Comparison of ENCODE assay signal across 9 mouse cellular contexts in genomic region chr8:70129309-70129952, GRCm38 (mm10). TPM values are rescaled to one million over a fixed set of nuclear protein-coding genes. Genes with fewer than 3 reads are reported as not detected.
DNase-seq lines count a peak whose midpoint lies in the region; ATAC-seq lines count a peak whose summit lies in the region.
"Had no signal": no experiment of that assay in that cellular context is flagged by ENCODE, and none has a peak within 500 bp of the region (broad histone marks: within the 10 kb centered on the region; RNA-seq: fewer than 3 reads in every experiment).

No protein-coding gene starts in this region.

- 0 out of 2 replicates have a peak overlapping the region, but pooled peaks have one; percentile 4 for H3K27ac ChIP-seq in midbrain, embryonic 14.5 days (replicated peaks; ENCODE audit: low read depth, low read length)
- no peak overlapping the region for H3K27ac ChIP-seq in midbrain, embryonic 10.5 days (replicated peaks)
- peak overlapping the region; percentile 47; the same call in 1 of the 2 replicates for H3K27ac ChIP-seq in midbrain, embryonic 16.5 days (ENCODE audit: low read length)
- H3K27ac ChIP-seq: lung, embryonic 15.5 days had no signal

- H3K4me1 ChIP-seq in midbrain, embryonic 14.5 days (ENCODE audit: control insufficient read depth, insufficient read depth, low read length): peaks cover 5% of the 10 kb centered on the region; the same call in 1 of the 2 replicates
- H3K4me1 ChIP-seq in midbrain, embryonic 10.5 days: peaks cover 17% of the 10 kb centered on the region
- H3K4me1 ChIP-seq in midbrain, embryonic 16.5 days (ENCODE audit: control insufficient read depth, insufficient read depth, low read length): peaks cover 10% of the 10 kb centered on the region

- H3K27me3 ChIP-seq in midbrain, embryonic 14.5 days (ENCODE audit: control insufficient read depth, insufficient read depth, low read length): no peaks in the 10 kb centered on the region
- H3K27me3 ChIP-seq in midbrain, embryonic 10.5 days (ENCODE audit: low read depth, poor library complexity, severe bottlenecking): no peaks in the 10 kb centered on the region
- no peaks in the 10 kb centered on the region for H3K27me3 ChIP-seq in midbrain, embryonic 16.5 days (ENCODE audit: control insufficient read depth, insufficient read depth, low read depth, low read length)
- H3K27me3 ChIP-seq: lung, embryonic 15.5 days had no signal

- H3K4me3 ChIP-seq in midbrain, embryonic 14.5 days (replicated peaks; ENCODE audit: low read depth, low read length): no peak overlapping the region
- no peak overlapping the region for H3K4me3 ChIP-seq in midbrain, embryonic 10.5 days
- no peak overlapping the region for H3K4me3 ChIP-seq in midbrain, embryonic 16.5 days (ENCODE audit: low read depth, low read length)
- H3K4me3 ChIP-seq: lung, embryonic 15.5 days had no signal

- intact Hi-C loops in gastrocnemius, postnatal 14 days (cut with DNase I; ENCODE audit: low total_unique reads): no loop called here

- DNase-seq in midbrain, embryonic 14.5 days: peak; percentile 58
- DNase-seq in midbrain, embryonic 10.5 days (ENCODE audit: low spot score): no peak
- peak; percentile 47 for DNase-seq in cerebellum, adult 18-20 months
- DNase-seq in gastrocnemius, postnatal 14 days: peak; percentile 51
- peak; percentile 84 for DNase-seq in layer of hippocampus, adult 11-12 months (ENCODE audit: low spot score)
- no peak for DNase-seq in natural killer cell, adult 2 months (ENCODE audit: low spot score in 2 of 2)
- DNase-seq in thymus, postnatal 0 days (ENCODE audit: low spot score): no peak

- peaks cover 21% of the 10 kb centered on the region for H3K36me3 ChIP-seq in midbrain, embryonic 14.5 days (ENCODE audit: control insufficient read depth, insufficient read depth, low read length)
- H3K36me3 ChIP-seq in midbrain, embryonic 10.5 days: peaks cover 23% of the 10 kb centered on the region
- peaks cover 3% of the 10 kb centered on the region for H3K36me3 ChIP-seq in midbrain, embryonic 16.5 days (ENCODE audit: control insufficient read depth, insufficient read depth, low read length)

- no peak overlapping the region for H3K9ac ChIP-seq in midbrain, embryonic 14.5 days (replicated peaks; ENCODE audit: low read length)
- no peak overlapping the region for H3K9ac ChIP-seq in midbrain, embryonic 16.5 days (ENCODE audit: low read depth, low read length)
- H3K9ac ChIP-seq: lung, embryonic 15.5 days had no signal

- H3K9me3 ChIP-seq in midbrain, embryonic 14.5 days (ENCODE audit: control insufficient read depth, low read length): no peaks in the 10 kb centered on the region
- no peaks in the 10 kb centered on the region for H3K9me3 ChIP-seq in midbrain, embryonic 10.5 days (replicated peaks)
- H3K9me3 ChIP-seq in midbrain, embryonic 16.5 days (replicated peaks; ENCODE audit: control insufficient read depth, low read length, poor library complexity, severe bottlenecking): no peaks in the 10 kb centered on the region
- H3K9me3 ChIP-seq: lung, embryonic 15.5 days had no signal

- H3K4me2 ChIP-seq in midbrain, embryonic 14.5 days (ENCODE audit: low read length): no peak overlapping the region
- no peak overlapping the region for H3K4me2 ChIP-seq in midbrain, embryonic 16.5 days (ENCODE audit: low read length)
- H3K4me2 ChIP-seq: lung, embryonic 15.5 days had no signal

- peak; percentile 31 for ATAC-seq in midbrain, embryonic 14.5 days (ENCODE audit: low FRiP score, low TSS enrichment)
- peak; percentile 70 for ATAC-seq in midbrain, embryonic 16.5 days

- 61% methylated on average over 9 of the region's 9 CpGs for WGBS in midbrain, embryonic 14.5 days
- 77% methylated on average over 9 of the region's 9 CpGs for WGBS in midbrain, embryonic 10.5 days
- WGBS in midbrain, embryonic 16.5 days: 59% methylated on average over 9 of the region's 9 CpGs

RNA-seq across cellular contexts. Expression of gene Nr2c2ap, which starts 1.7 kb away (rescaled TPM):
- polyA plus RNA-seq in midbrain, embryonic 14.5 days (2014; fragmentation: Nextera tagmentation; extraction: Ambion mirVana): 25.8 and 43.4 TPM in 2 replicates
- polyA plus RNA-seq in midbrain, embryonic 10.5 days (2016; fragmentation: Nextera tagmentation; extraction: Ambion mirVana): 28.4 and 30.7 TPM in 2 replicates
- total RNA-seq in gastrocnemius, postnatal 14 days (2021): 1 to 10 TPM; 2.2 to 4.4 TPM
- 35.0 and 38.2 TPM in 2 replicates for polyA plus RNA-seq in midbrain, embryonic 16.5 days (2015; fragmentation: Nextera tagmentation; extraction: Ambion mirVana)
- polyA plus RNA-seq in thymus, postnatal 0 days (2015; fragmentation: Nextera tagmentation; extraction: Ambion mirVana): 51.9 and 60.6 TPM in 2 replicates

RNA-seq across cellular contexts. Expression of gene Ncan, which starts 8.8 kb away (rescaled TPM):
- polyA plus RNA-seq in midbrain, embryonic 14.5 days (2014; fragmentation: Nextera tagmentation; extraction: Ambion mirVana): 135 and 147 TPM in 2 replicates
- 14.4 and 44.7 TPM in 2 replicates for polyA plus RNA-seq in midbrain, embryonic 10.5 days (2016; fragmentation: Nextera tagmentation; extraction: Ambion mirVana)
- under 1 TPM; 0.02 to 0.04 TPM for total RNA-seq in gastrocnemius, postnatal 14 days (2021)
- 169 and 189 TPM in 2 replicates for polyA plus RNA-seq in midbrain, embryonic 16.5 days (2015; fragmentation: Nextera tagmentation; extraction: Ambion mirVana)
- 0.03 and 0.05 TPM in 2 replicates for polyA plus RNA-seq in thymus, postnatal 0 days (2015; fragmentation: Nextera tagmentation; extraction: Ambion mirVana)

RNA-seq across cellular contexts. Expression of gene Rfxank, which starts 9.5 kb away (rescaled TPM):
- 6.7 and 7.5 TPM in 2 replicates for polyA plus RNA-seq in midbrain, embryonic 14.5 days (2014; fragmentation: Nextera tagmentation; extraction: Ambion mirVana)
- polyA plus RNA-seq in midbrain, embryonic 10.5 days (2016; fragmentation: Nextera tagmentation; extraction: Ambion mirVana): 16.1 and 18.1 TPM in 2 replicates
- 1 to 10 TPM; 8.1 to 8.8 TPM for total RNA-seq in gastrocnemius, postnatal 14 days (2021)
- 10.7 and 11.8 TPM in 2 replicates for polyA plus RNA-seq in midbrain, embryonic 16.5 days (2015; fragmentation: Nextera tagmentation; extraction: Ambion mirVana)
- polyA plus RNA-seq in thymus, postnatal 0 days (2015; fragmentation: Nextera tagmentation; extraction: Ambion mirVana): 21.7 and 24.1 TPM in 2 replicates

RNA-seq across cellular contexts. Expression of gene Borcs8, which starts 9.9 kb away (rescaled TPM):
- 64.2 and 71.2 TPM in 2 replicates for polyA plus RNA-seq in midbrain, embryonic 14.5 days (2014; fragmentation: Nextera tagmentation; extraction: Ambion mirVana)
- polyA plus RNA-seq in midbrain, embryonic 10.5 days (2016; fragmentation: Nextera tagmentation; extraction: Ambion mirVana): 38.2 and 41.3 TPM in 2 replicates
- 10 to 100 TPM; 14.4 to 18.4 TPM for total RNA-seq in gastrocnemius, postnatal 14 days (2021)
- 48.7 and 55.5 TPM in 2 replicates for polyA plus RNA-seq in midbrain, embryonic 16.5 days (2015; fragmentation: Nextera tagmentation; extraction: Ambion mirVana)
- 67.0 and 88.3 TPM in 2 replicates for polyA plus RNA-seq in thymus, postnatal 0 days (2015; fragmentation: Nextera tagmentation; extraction: Ambion mirVana)

RNA-seq across cellular contexts. Expression of gene Mef2b, which starts 10.1 kb away (rescaled TPM):
- polyA plus RNA-seq in midbrain, embryonic 14.5 days (2014; fragmentation: Nextera tagmentation; extraction: Ambion mirVana): 0.46 and 0.50 TPM in 2 replicates
- 0.46 and 0.86 TPM in 2 replicates for polyA plus RNA-seq in midbrain, embryonic 10.5 days (2016; fragmentation: Nextera tagmentation; extraction: Ambion mirVana)
- under 1 TPM; 0.25 to 0.29 TPM for total RNA-seq in gastrocnemius, postnatal 14 days (2021)
- polyA plus RNA-seq in midbrain, embryonic 16.5 days (2015; fragmentation: Nextera tagmentation; extraction: Ambion mirVana): 0.51 and 0.73 TPM in 2 replicates
- polyA plus RNA-seq in thymus, postnatal 0 days (2015; fragmentation: Nextera tagmentation; extraction: Ambion mirVana): 7.5 and 9.8 TPM in 2 replicates

Comparison
In these comparisons a context has a peak if more than half of its experiments do, and no peak if none do; other contexts are left out.
1. DNase-seq: peak in midbrain, embryonic 14.5 days (single experiment), cerebellum, adult 18-20 months (2 of 2), gastrocnemius, postnatal 14 days (single experiment) and layer of hippocampus, adult 11-12 months (single experiment); none in midbrain, embryonic 10.5 days (single experiment), natural killer cell, adult 2 months (0 of 2) and thymus, postnatal 0 days (single experiment).
2. RNA of gene Ncan, which starts 8.8 kb away (polyA plus RNA-seq): 169 to 189 TPM in midbrain, embryonic 16.5 days, 135 to 147 TPM in midbrain, embryonic 14.5 days and 14.4 to 44.7 TPM in midbrain, embryonic 10.5 days; 0.03 to 0.05 TPM in thymus, postnatal 0 days; every median in the first group is over 10 times any median in the second.